Mouse (Mus musculus): Measurements from ENCODE around the gene Olfr998. TPM values are rescaled to one million over a fixed set of nuclear protein-coding genes. Genes with fewer than 3 reads are reported as not detected.

Gene Olfr998
- not detected for polyA plus RNA-seq (2017; shearing (Covaris generic))

DNA sequence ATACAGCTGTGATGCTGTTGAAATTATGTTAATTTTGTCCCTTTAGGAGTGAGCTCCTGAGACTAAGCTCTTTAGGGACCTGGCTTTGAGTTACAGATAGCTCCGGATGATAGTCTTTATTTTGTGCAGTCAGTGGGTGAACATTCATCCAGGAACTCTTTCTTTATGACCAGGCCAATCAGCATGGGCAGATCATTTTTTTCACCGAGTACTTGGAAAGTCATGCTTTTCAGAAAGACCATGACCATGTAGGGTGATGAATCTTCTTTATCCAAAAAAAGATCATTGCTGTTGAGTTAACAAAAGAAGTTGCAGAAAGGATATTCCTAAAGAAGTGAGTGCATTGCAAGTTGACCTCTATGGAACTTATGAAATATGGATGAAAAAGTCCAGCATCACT lies at the start of gene Olfr998:
TSS of gene Olfr998 (plus strand) at position 301 of the 400 bp plus-strand sequence.

DNA sequence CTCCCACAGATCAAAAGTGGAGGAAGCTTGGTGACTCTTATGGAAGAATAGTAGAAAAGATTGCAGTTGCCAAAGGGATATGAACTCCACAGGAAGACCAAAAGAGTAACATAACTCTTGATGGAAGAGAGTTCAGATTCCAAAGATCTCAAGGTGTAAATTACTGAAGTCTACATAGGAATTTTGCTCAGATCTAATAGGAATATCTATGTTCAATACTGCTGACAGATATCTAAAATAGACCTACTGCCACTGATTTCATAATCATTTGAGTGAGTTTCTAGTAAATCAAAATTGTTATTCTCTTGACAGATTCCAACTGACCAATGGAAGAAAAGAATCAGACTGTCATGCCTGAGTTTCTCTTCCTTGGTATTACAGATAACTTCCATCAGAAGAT lies 9.8 kb upstream of the Olfr998 start, which contains the start of gene Olfr996:
TSS of gene Olfr996 (plus strand) at position 301 of the 400 bp plus-strand sequence.

DNA sequence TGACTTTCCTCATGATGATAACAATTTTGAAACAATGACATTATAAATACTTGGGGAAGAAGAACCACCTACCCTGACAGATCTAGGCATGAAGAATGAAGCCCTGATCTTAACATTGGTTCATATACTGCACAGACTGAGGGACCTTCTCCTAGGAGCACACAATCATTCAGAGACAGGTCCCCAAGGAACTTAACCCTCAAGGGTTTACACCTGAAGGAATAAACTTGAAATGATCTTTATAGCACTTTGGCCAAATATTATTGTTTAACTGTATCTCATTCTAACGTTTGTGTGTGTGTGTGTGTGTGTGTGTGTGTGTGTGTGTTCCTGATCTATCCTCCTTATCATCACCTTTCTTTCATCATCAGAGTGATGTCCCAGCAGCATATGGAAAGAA lies 23.1 kb downstream of the Olfr998 start, which contains the start of gene Olfr1000:
TSS of gene Olfr1000 (minus strand) at position 101 of the 400 bp plus-strand sequence.

Other genes with a start within 250 kb of the Olfr998 start
- not detected for gene Olfr987, start 249.6 kb upstream of the Olfr998 start, polyA plus RNA-seq (2017; shearing (Covaris generic))
- gene Olfr988, start 225.7 kb upstream of the Olfr998 start, polyA plus RNA-seq (2017; shearing (Covaris generic)) = not detected
- gene Olfr992, start 179.5 kb upstream of the Olfr998 start, polyA plus RNA-seq (2017; shearing (Covaris generic)) = not detected
- gene Olfr993, start 174.1 kb upstream of the Olfr998 start, polyA plus RNA-seq (2017; shearing (Covaris generic)) = not detected
- gene Olfr994, start 152.5 kb upstream of the Olfr998 start, polyA plus RNA-seq (2017; shearing (Covaris generic)) = not detected
- not detected for gene Olfr995, start 145.3 kb upstream of the Olfr998 start, polyA plus RNA-seq (2017; shearing (Covaris generic))
- not detected for gene 4833423E24Rik, start 69.9 kb upstream of the Olfr998 start, polyA plus RNA-seq (2017; shearing (Covaris generic))
- not detected for gene Olfr996, start 9.7 kb upstream of the Olfr998 start, polyA plus RNA-seq (2017; shearing (Covaris generic))
- gene Olfr1000, start 23.0 kb downstream of the Olfr998 start, polyA plus RNA-seq (2017; shearing (Covaris generic)) = not detected
- not detected for gene Olfr1002, start 61.8 kb downstream of the Olfr998 start, polyA plus RNA-seq (2017; shearing (Covaris generic))
- not detected for gene Olfr154, start 75.5 kb downstream of the Olfr998 start, polyA plus RNA-seq (2017; shearing (Covaris generic))
- not detected for gene Olfr1006, start 89.8 kb downstream of the Olfr998 start, polyA plus RNA-seq (2017; shearing (Covaris generic))
- not detected for gene Olfr1008, start 100.5 kb downstream of the Olfr998 start, polyA plus RNA-seq (2017; shearing (Covaris generic))
- not detected for gene Olfr1009, start 126.5 kb downstream of the Olfr998 start, polyA plus RNA-seq (2017; shearing (Covaris generic))
- not detected for gene Olfr1012, start 173.8 kb downstream of the Olfr998 start, polyA plus RNA-seq (2017; shearing (Covaris generic))
- not detected for gene Olfr1013, start 178.2 kb downstream of the Olfr998 start, polyA plus RNA-seq (2017; shearing (Covaris generic))
- 0.07 TPM for gene Olfr1014, start 183.8 kb downstream of the Olfr998 start, polyA plus RNA-seq (2017; shearing (Covaris generic))
- gene Olfr1015, start 193.1 kb downstream of the Olfr998 start, polyA plus RNA-seq (2017; shearing (Covaris generic)) = not detected
- 0.32 TPM for gene Olfr1016, start 213.6 kb downstream of the Olfr998 start, polyA plus RNA-seq (2017; shearing (Covaris generic))
- not detected for gene Olfr1018, start 229.5 kb downstream of the Olfr998 start, polyA plus RNA-seq (2017; shearing (Covaris generic))